Mouse (Mus musculus) hindbrain, embryonic 14.5 days (tissue): ENCODE results near the gene Mcm3. TPM values are rescaled to one million over a fixed set of nuclear protein-coding genes. Genes with fewer than 3 reads are reported as not detected.

Experiments used
- ATAC-seq: fragments of 200-750 bp; cut with Nextera tagmentation; 2 replicates; pipeline ENCODE4 v1.8.0; 2017; ENCODE audit warnings: moderate number of reproducible peaks, mild to moderate bottlenecking, moderate TSS enrichment, moderate library complexity; ENCODE audit not compliant: low FRiP score
- DNase-seq: peaks from one replicate; pipeline ENCODE4 v3.0.0-alpha.2; 2015; ENCODE audit warnings: low spot score
- H3K27ac ChIP-seq: fragments of 300-500 bp; sonication (generic); 2 replicates; pipeline ENCODE4 v1.5.1; 2014; ENCODE audit warnings: mild to moderate bottlenecking, moderate library complexity
- H3K27me3 ChIP-seq: fragments of 300-500 bp; sonication (generic); 2 replicates; pipeline ENCODE4 v1.6.1; 2014; ENCODE audit warnings: mild to moderate bottlenecking, low read length, mixed read lengths; ENCODE audit not compliant: control insufficient read depth, insufficient read depth
- H3K36me3 ChIP-seq: fragments of 300-500 bp; sonication (generic); replicated peaks from 2 replicates; pipeline ENCODE4 v1.6.1; 2014; ENCODE audit not compliant: control insufficient read depth, insufficient read depth
- H3K4me1 ChIP-seq: fragments of 300-500 bp; sonication (generic); replicated peaks from 2 replicates; pipeline ENCODE4 v1.6.1; 2014; ENCODE audit warnings: antibody characterized with exemption, low read length, mixed read lengths; ENCODE audit not compliant: control insufficient read depth, insufficient read depth
- H3K4me2 ChIP-seq: fragments of 300-500 bp; sonication (generic); replicated peaks from 2 replicates; pipeline ENCODE4 v1.6.1; 2014; ENCODE audit warnings: mild to moderate bottlenecking, moderate library complexity
- H3K4me3 ChIP-seq: fragments of 300-500 bp; sonication (generic); replicated peaks from 2 replicates; pipeline ENCODE4 v1.5.1; 2014; ENCODE audit warnings: mild to moderate bottlenecking, low read length
- H3K9ac ChIP-seq: fragments of 300-500 bp; sonication (generic); 2 replicates; pipeline ENCODE4 v1.6.1; 2014
- H3K9me3 ChIP-seq: fragments of 300-500 bp; sonication (generic); 2 replicates; pipeline ENCODE4 v1.6.1; 2016; ENCODE audit warnings: low read length; ENCODE audit not compliant: control insufficient read depth
- WGBS: fragments of 180-500 bp; shearing (Covaris S2); extraction: QIAGEN DNeasy Blood & Tissue Kit; methylation state at CpG from one replicate; pipeline ENCODE4 v1.1.7; 2014; 5-methylcytosine and 5-hydroxymethylcytosine counted together
- polyA plus RNA-seq: library from polyadenylated mRNA; unstranded; fragments of >200 nt; fragmentation: Nextera tagmentation; extraction: Ambion mirVana; gene quantifications from 2 replicates; pipeline ENCODE4 v1.2.1, GENCODE M21; 2014

The Mcm3 gene
- polyA plus RNA-seq, 1 experiment from 2014 or later, result 20.4 TPM

DNA sequence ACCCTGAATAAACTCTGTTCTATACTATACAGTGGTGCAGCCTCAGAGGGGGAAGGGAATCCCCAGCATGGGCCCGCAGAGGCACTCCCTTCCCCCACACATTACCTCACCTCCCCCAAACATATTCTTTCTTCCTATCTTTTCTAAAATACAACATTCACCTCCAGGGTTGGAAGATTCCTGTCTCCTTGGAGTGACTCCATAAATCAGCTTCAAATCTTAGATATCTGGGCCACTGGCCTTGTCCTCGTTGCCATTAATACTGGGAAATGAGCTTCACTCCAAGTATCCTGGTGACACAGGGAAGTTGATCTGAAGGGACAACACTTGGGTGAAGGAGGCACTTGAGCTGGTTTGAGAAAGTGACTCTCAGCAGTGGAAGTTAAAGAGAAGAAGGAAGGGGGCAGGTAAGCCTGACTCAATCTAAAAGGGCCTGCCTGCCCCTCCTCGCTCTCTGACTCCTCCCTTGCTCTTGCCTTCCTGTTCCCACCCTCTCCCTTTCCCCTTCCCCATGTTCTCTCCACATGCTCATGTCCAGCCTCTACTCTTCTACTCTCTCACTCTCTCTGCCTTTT, 16.5 kb upstream of the Mcm3 start:
- no peaks in the 10 kb centered on the region for H3K9me3 ChIP-seq
- WGBS, result 86% methylated on average over 3 of the region's 3 CpGs
- no peaks in the 10 kb centered on the region for H3K4me1 ChIP-seq
- no peak for ATAC-seq
- H3K4me2 ChIP-seq, result no peak overlapping the region
- H3K36me3 ChIP-seq, result no peaks in the 10 kb centered on the region
- no peak overlapping the region for H3K4me3 ChIP-seq
- H3K9ac ChIP-seq, result no peak overlapping the region
- no peak overlapping the region for H3K27ac ChIP-seq
- no peaks in the 10 kb centered on the region for H3K27me3 ChIP-seq
- DNase-seq, result no peak

- DNase-seq (no peak), ATAC-seq (no peak)
- H3K4me3 ChIP-seq, result no peak overlapping the region
- WGBS, result 91% methylated on average over 3 of the region's 4 CpGs
- no peak overlapping the region for H3K27ac ChIP-seq
- H3K9me3 ChIP-seq, result no peaks in the 10 kb centered on the region
- H3K4me2 ChIP-seq, result no peak overlapping the region
- no peaks in the 10 kb centered on the region for H3K4me1 ChIP-seq
- H3K9ac ChIP-seq, result no peak overlapping the region
- no peaks in the 10 kb centered on the region for H3K36me3 ChIP-seq
- H3K27me3 ChIP-seq, result no peaks in the 10 kb centered on the region
Observed at GRCm38 (mm10) chr1:20833141-20833511, 13.0 kb upstream of the Mcm3 start.

- H3K4me2 ChIP-seq, result no peak overlapping the region
- H3K9ac ChIP-seq, result no peak overlapping the region
- H3K4me1 ChIP-seq, result no peaks in the 10 kb centered on the region
- H3K4me3 ChIP-seq, result no peak overlapping the region
- WGBS, result 77% methylated on average over 5 of the region's 5 CpGs
- no peaks in the 10 kb centered on the region for H3K27me3 ChIP-seq
- no peaks in the 10 kb centered on the region for H3K9me3 ChIP-seq
- ATAC-seq, result no peak
- no peaks in the 10 kb centered on the region for H3K36me3 ChIP-seq
- DNase-seq, result no peak
- H3K27ac ChIP-seq, result no peak overlapping the region
Observed at GRCm38 (mm10) chr1:20832473-20833140, 12.5 kb upstream of the Mcm3 start.

DNA sequence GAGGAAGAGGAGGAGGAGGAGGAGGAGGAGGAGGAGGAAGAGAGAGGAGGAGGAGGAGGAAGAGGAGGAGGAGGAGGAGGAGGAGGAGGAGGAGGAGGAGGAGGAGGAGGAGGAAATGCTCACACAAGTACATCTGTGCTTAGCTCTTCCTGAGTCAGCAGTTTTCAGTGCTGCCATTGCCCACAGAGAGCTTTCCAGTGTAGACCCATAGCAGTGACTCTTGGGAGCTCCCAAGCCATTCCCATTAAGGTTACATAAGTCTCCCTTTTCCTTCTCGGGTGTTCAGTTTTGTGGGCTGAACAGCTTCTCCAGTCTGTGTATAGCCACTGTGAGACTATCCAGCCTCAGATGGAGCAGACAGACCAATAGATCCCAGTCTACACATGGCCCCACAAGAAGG, 10.4 kb upstream of the Mcm3 start:
- Histone ChIP-seq H3K4me2 (no peak overlapping the region), H3K9ac (no peak overlapping the region), H3K4me1 (no peaks in the 10 kb centered on the region), H3K4me3 (no peak overlapping the region), H3K27ac (no peak overlapping the region), H3K9me3 (no peaks in the 10 kb centered on the region), H3K27me3 (no peaks in the 10 kb centered on the region), H3K36me3 (no peaks in the 10 kb centered on the region)
- 86% methylated on average over 1 of the region's 1 CpGs for WGBS
- ATAC-seq (no peak), DNase-seq (no peak)

- DNase-seq (no peak), ATAC-seq (no peak)
- Histone ChIP-seq H3K9me3 (no peaks in the 10 kb centered on the region), H3K36me3 (no peaks in the 10 kb centered on the region), H3K4me2 (no peak overlapping the region), H3K27ac (no peak overlapping the region), H3K27me3 (no peaks in the 10 kb centered on the region), H3K4me3 (no peak overlapping the region), H3K9ac (no peak overlapping the region), H3K4me1 (no peaks in the 10 kb centered on the region)
- WGBS, result 89% methylated on average over 2 of the region's 2 CpGs
Observed at GRCm38 (mm10) chr1:20828061-20828460, 7.9 kb upstream of the Mcm3 start.

DNA sequence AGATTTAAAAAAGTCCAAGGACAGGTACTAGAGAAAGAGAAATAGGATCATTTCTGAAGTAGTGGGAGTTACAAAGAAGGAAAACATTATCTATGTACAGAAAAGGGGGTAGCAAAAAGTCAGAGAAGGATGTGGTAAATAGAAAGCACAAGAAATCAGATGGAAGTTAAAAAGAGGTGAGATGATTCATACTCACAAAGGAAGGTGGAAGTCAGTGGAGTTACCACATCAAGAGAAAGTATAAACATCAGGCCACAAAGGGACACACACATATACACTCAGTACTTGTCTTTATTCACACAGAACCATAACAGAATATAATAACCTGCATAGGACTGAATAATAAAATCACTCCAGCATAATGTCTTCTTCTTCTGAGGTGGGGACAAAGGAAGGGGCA, 4.9 kb upstream of the Mcm3 start:
- H3K27me3 ChIP-seq, result no peaks in the 10 kb centered on the region
- H3K4me1 ChIP-seq, result no peaks in the 10 kb centered on the region
- DNase-seq (no peak), ATAC-seq (no peak)
- no peak overlapping the region for H3K4me3 ChIP-seq
- no peak overlapping the region for H3K9ac ChIP-seq
- no peak overlapping the region for H3K27ac ChIP-seq
- H3K9me3 ChIP-seq, result no peaks in the 10 kb centered on the region
- no peaks in the 10 kb centered on the region for H3K36me3 ChIP-seq
- no peak overlapping the region for H3K4me2 ChIP-seq

GRCm38 (mm10) chr1:20823906-20824305, 3.8 kb upstream of the Mcm3 start:
- no peak for DNase-seq
- WGBS, result 54% methylated on average over 2 of the region's 2 CpGs

GRCm38 (mm10) chr1:20823471-20823870, 3.4 kb upstream of the Mcm3 start:
- DNase-seq (no peak), ATAC-seq (no peak)
- Histone ChIP-seq H3K9me3 (no peaks in the 10 kb centered on the region), H3K4me3 (no peak overlapping the region), H3K9ac (no peak overlapping the region), H3K36me3 (no peaks in the 10 kb centered on the region), H3K4me1 (0 out of 2 replicates have a peak, but pooled peaks cover 3% of the 10 kb centered on the region), H3K27ac (no peak overlapping the region), H3K27me3 (no peaks in the 10 kb centered on the region), H3K4me2 (no peak overlapping the region)
- 47% methylated on average over 4 of the region's 4 CpGs for WGBS

More at GRCm38 (mm10) chr1:20823906-20824305, 3.8 kb upstream of the Mcm3 start:
- Histone ChIP-seq H3K4me1 (0 out of 2 replicates have a peak, but pooled peaks cover 3% of the 10 kb centered on the region), H3K36me3 (no peaks in the 10 kb centered on the region), H3K27me3 (no peaks in the 10 kb centered on the region), H3K9ac (no peak overlapping the region), H3K4me3 (no peak overlapping the region), H3K9me3 (no peaks in the 10 kb centered on the region), H3K27ac (no peak overlapping the region), H3K4me2 (no peak overlapping the region)
- ATAC-seq, result no peak

GRCm38 (mm10) chr1:20820959-20821358, 847 bp upstream of the Mcm3 start:
- H3K4me3 ChIP-seq, result no peak overlapping the region
- 88% methylated on average over 4 of the region's 4 CpGs for WGBS
- H3K27me3 ChIP-seq, result no peaks in the 10 kb centered on the region
- no peak overlapping the region for H3K4me2 ChIP-seq
- DNase-seq (no peak), ATAC-seq (no peak)
- no peaks in the 10 kb centered on the region for H3K36me3 ChIP-seq
- no peak overlapping the region for H3K27ac ChIP-seq
- H3K9ac ChIP-seq, result no peak overlapping the region
- no peaks in the 10 kb centered on the region for H3K9me3 ChIP-seq
- H3K4me1 ChIP-seq, result 0 out of 2 replicates have a peak, but pooled peaks cover 3% of the 10 kb centered on the region
